Mouse (Mus musculus): ENCODE measurements around the gene Gm26558. TPM values are rescaled to one million over a fixed set of nuclear protein-coding genes. Genes with fewer than 3 reads are reported as not detected.

Gm26558 gene
- polyA plus RNA-seq, 1 experiment = 3.3 TPM

DNA sequence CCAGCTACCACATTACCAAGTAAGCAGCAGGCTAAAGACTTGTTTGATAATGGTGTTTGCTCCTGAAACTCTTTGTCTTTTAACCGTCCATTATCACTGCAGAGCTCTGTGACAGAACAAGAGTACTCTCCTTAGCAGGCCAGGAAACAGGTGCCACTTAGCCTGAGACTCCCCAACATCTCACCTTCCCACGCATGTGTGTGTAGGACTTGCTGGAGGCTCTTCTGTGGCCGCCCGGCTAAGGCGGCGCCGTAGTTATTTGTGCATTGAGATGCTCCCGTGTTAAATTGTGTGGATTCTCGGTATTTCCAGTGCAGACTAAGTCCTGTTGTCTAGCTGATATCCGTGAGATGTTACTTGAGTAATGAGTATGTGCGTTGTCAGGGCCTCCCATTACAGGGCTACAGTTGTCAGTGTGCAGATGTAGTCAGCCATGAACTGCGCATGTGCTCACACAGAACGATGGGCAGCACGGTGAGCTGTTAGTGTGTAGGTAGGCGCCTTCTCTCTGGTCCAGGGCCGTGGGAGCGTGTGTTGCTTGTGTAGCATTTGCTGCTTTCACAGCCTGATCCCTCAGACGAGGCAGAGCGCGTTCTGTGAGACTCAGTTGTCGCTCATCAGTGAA, 26.7 kb upstream of the Gm26558 start:
- TF ChIP-seq POLR2AphosphoS2 (IDR thresholded peaks at IDR 0.05; ENCODE audit: insufficient read length, low read depth) (peak; percentile 20), CEBPB (IDR thresholded peaks at IDR 0.05; ENCODE audit: insufficient read depth, poor library complexity, severe bottlenecking) (no peak), REST (IDR thresholded peaks at IDR 0.05; ENCODE audit: insufficient read depth, insufficient read length) (no peak), TCF3 (IDR thresholded peaks at IDR 0.05; ENCODE audit: insufficient read length, low read depth) (no peak)
- Histone ChIP-seq H3ac (ENCODE audit: control insufficient read depth, insufficient read length) (no peak overlapping the region), H3K4me2 (ENCODE audit: low read depth) (no peak overlapping the region), H3K79me2 (ENCODE audit: control insufficient read depth, insufficient read depth) (no peaks in the 10 kb centered on the region), H3K4me3 (no peak overlapping the region), H3K27me3 (ENCODE audit: control insufficient read depth, insufficient read depth, insufficient read length) (no peaks in the 10 kb centered on the region), H3K36me3 (ENCODE audit: control insufficient read depth, insufficient read depth) (peaks cover 45% of the 10 kb centered on the region)

DNA sequence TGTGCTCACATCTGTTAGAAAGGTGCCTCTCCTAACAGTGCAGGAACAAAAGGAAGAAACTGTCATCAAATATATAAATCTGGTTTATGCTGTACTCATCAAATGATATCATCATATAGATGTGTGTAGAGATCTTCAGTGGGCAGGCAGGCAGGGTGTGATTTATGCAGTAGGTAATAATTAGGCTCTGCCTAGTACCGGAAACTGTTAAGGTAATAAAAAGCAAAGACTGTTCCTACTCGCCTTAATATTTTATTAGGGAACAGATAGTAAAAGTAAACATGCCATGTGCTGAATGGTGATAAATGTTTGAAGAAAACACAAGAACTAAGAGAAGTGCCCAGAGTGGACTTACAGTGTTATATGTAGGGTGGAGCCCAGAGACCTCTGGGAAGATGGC, 20.4 kb upstream of the Gm26558 start:
- no peak overlapping the region for H3K4me2 ChIP-seq (ENCODE audit: low read depth)
- TF ChIP-seq TCF3 (IDR thresholded peaks at IDR 0.05; ENCODE audit: insufficient read length, low read depth) (no peak), MYOD1 (IDR thresholded peaks at IDR 0.05; ENCODE audit: control insufficient read depth in 1 of 3, insufficient read length in 2 of 3, low read depth in 2 of 3) (no peak), SRF (IDR thresholded peaks at IDR 0.05; ENCODE audit: control insufficient read depth, insufficient read length, low read depth) (no peak), MYOG (IDR thresholded peaks at IDR 0.05; ENCODE audit: control insufficient read depth in 1 of 3, insufficient read depth in 1 of 3, insufficient read length in 2 of 3, low read depth in 2 of 3) (no peak)
- no peaks in the 10 kb centered on the region for H3K79me2 ChIP-seq (ENCODE audit: control insufficient read depth, insufficient read depth)
- no peak overlapping the region for H3K4me3 ChIP-seq
- peaks cover 53% of the 10 kb centered on the region for H3K36me3 ChIP-seq (ENCODE audit: control insufficient read depth, insufficient read depth)
- H3ac ChIP-seq (ENCODE audit: control insufficient read depth, insufficient read length) = no peak overlapping the region
- H3K27me3 ChIP-seq (ENCODE audit: control insufficient read depth, insufficient read depth, insufficient read length) = no peaks in the 10 kb centered on the region

DNA sequence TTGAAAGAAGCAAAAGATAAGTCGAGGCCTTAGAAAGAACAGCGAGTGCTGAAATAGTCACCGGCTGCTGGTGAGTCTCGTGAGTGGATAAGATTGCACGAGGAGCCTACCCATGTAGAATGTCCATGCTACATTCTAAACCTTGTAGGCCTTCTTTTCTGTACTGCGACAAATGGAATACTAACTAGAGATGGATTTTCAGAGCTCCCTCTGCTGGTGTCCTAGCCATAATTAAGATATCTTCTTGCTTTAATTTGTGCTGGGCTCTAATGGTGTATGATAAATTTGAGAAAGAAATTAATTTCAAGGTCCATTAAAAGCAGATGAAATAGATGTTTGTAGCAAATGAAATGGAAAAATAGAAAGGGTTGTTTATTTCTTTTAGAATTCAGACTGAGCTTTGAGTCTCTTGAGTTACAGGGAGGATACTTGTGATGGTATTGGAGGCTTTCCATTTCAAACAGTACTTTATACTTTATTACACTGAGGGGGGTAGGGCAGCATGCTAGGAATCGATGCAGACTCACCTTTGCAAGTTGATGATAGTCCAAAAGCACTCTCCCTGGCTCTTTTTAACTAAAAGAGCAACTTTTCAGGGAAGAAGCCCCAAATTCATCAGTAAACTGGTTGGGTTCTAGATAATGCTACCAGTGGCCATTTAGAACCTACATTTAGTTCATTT, 11.7 kb upstream of the Gm26558 start:
- Histone ChIP-seq H3K4me2 (ENCODE audit: low read depth) (no peak overlapping the region), H3ac (ENCODE audit: control insufficient read depth, insufficient read length) (no peak overlapping the region), H3K79me2 (ENCODE audit: control insufficient read depth, insufficient read depth) (peaks cover 69% of the 10 kb centered on the region), H3K36me3 (ENCODE audit: control insufficient read depth, insufficient read depth) (peaks cover 6% of the 10 kb centered on the region), H3K4me3 (no peak overlapping the region), H3K27me3 (ENCODE audit: control insufficient read depth, insufficient read depth, insufficient read length) (no peaks in the 10 kb centered on the region)
- no peak for TF ChIP-seq MAX (IDR thresholded peaks at IDR 0.05; ENCODE audit: low read depth)
- TF ChIP-seq SRF (IDR thresholded peaks at IDR 0.05; ENCODE audit: control insufficient read depth, insufficient read length, low read depth) = no peak
- TF ChIP-seq MYOG (IDR thresholded peaks at IDR 0.05; ENCODE audit: control insufficient read depth in 1 of 3, insufficient read depth in 1 of 3, insufficient read length in 2 of 3, low read depth in 2 of 3) = no peak
- TF ChIP-seq TCF12 (IDR thresholded peaks at IDR 0.05; ENCODE audit: insufficient read depth, poor library complexity, severe bottlenecking) = no peak
- TF ChIP-seq MYOD1 (IDR thresholded peaks at IDR 0.05; ENCODE audit: control insufficient read depth in 1 of 3, insufficient read length in 2 of 3, low read depth in 2 of 3) = no peak
- TF ChIP-seq REST (IDR thresholded peaks at IDR 0.05; ENCODE audit: insufficient read depth, insufficient read length) = no peak
- TF ChIP-seq POLR2AphosphoS2 (IDR thresholded peaks at IDR 0.05; ENCODE audit: insufficient read length, low read depth) = no peak
- no peak for TF ChIP-seq USF1 (IDR thresholded peaks at IDR 0.05; ENCODE audit: low read depth)
- no peak for TF ChIP-seq TCF3 (IDR thresholded peaks at IDR 0.05; ENCODE audit: insufficient read length, low read depth)
- TF ChIP-seq POLR2A (IDR thresholded peaks at IDR 0.05; ENCODE audit: insufficient read length, low read depth) = no peak
- no peak for TF ChIP-seq E2F4 (IDR thresholded peaks at IDR 0.05; ENCODE audit: insufficient read depth)
- TF ChIP-seq CEBPB (IDR thresholded peaks at IDR 0.05; ENCODE audit: insufficient read depth, poor library complexity, severe bottlenecking) = no peak

DNA sequence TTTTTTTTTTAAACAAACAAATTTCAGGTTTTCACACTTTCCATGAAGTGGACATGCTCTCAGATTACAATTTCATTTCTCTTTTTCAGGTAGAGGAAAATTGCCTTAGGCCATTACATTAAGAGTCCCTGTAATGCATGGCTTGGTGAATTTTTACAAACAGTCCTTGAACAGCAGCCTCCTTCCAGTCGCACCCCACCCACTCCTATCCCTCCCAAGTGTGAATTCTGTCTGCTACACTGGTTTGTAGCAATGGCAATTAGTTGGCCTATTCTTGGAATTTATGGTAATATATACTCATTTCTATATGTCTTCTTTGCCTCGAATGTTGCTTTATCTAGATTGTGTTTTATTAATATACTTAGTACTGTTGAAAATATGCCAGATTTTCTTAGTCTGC, 10.6 kb upstream of the Gm26558 start:
- Histone ChIP-seq H3K4me2 (ENCODE audit: low read depth) (no peak overlapping the region), H3K79me2 (ENCODE audit: control insufficient read depth, insufficient read depth) (peaks cover 80% of the 10 kb centered on the region), H3K36me3 (ENCODE audit: control insufficient read depth, insufficient read depth) (no peaks in the 10 kb centered on the region), H3K27me3 (ENCODE audit: control insufficient read depth, insufficient read depth, insufficient read length) (no peaks in the 10 kb centered on the region), H3K4me3 (no peak overlapping the region), H3ac (ENCODE audit: control insufficient read depth, insufficient read length) (no peak overlapping the region)
- no peak for TF ChIP-seq TCF12 (IDR thresholded peaks at IDR 0.05; ENCODE audit: insufficient read depth, poor library complexity, severe bottlenecking)
- TF ChIP-seq E2F4 (IDR thresholded peaks at IDR 0.05; ENCODE audit: insufficient read depth) = no peak
- no peak for TF ChIP-seq POLR2A (IDR thresholded peaks at IDR 0.05; ENCODE audit: insufficient read length, low read depth)
- TF ChIP-seq REST (IDR thresholded peaks at IDR 0.05; ENCODE audit: insufficient read depth, insufficient read length) = no peak
- no peak for TF ChIP-seq TCF3 (IDR thresholded peaks at IDR 0.05; ENCODE audit: insufficient read length, low read depth)
- no peak for TF ChIP-seq SRF (IDR thresholded peaks at IDR 0.05; ENCODE audit: control insufficient read depth, insufficient read length, low read depth)
- TF ChIP-seq POLR2AphosphoS2 (IDR thresholded peaks at IDR 0.05; ENCODE audit: insufficient read length, low read depth) = no peak
- TF ChIP-seq MYOD1 (IDR thresholded peaks at IDR 0.05; ENCODE audit: control insufficient read depth in 1 of 3, insufficient read length in 2 of 3, low read depth in 2 of 3) = no peak
- TF ChIP-seq USF1 (IDR thresholded peaks at IDR 0.05; ENCODE audit: low read depth) = no peak
- TF ChIP-seq MAX (IDR thresholded peaks at IDR 0.05; ENCODE audit: low read depth) = no peak

DNA sequence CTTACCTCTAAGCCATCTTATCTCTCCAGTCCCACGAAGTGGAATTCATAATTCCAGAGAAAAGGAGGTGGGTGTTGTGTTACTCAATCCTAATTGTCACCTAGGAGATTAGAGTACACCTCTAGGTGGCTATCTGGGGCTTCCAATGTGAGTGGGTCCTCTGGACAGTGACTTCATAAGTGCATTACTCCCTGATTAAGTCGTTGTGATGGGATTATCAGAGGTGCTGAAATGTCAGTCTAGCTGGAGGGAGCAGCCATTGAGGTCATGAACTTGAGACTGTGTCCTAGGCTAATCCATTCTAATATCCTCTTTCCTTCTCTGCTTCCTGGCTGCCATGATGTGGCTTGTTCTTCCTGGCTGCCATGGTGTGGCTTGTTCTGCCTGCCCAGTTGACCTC, 8.0 kb upstream of the Gm26558 start:
- no peak overlapping the region for H3K4me3 ChIP-seq

More for the DNA sequence above, 8.0 kb upstream of the Gm26558 start:
- no peak overlapping the region for H3K4me2 ChIP-seq (ENCODE audit: low read depth)
- H3ac ChIP-seq (ENCODE audit: control insufficient read depth, insufficient read length) = no peak overlapping the region
- TF ChIP-seq MYOD1 (IDR thresholded peaks at IDR 0.05; ENCODE audit: control insufficient read depth in 1 of 3, insufficient read length in 2 of 3, low read depth in 2 of 3) (no peak), MYOG (IDR thresholded peaks at IDR 0.05; ENCODE audit: control insufficient read depth in 1 of 3, insufficient read depth in 1 of 3, insufficient read length in 2 of 3, low read depth in 2 of 3) (no peak), REST (IDR thresholded peaks at IDR 0.05; ENCODE audit: insufficient read depth, insufficient read length) (no peak), CEBPB (IDR thresholded peaks at IDR 0.05; ENCODE audit: insufficient read depth, poor library complexity, severe bottlenecking) (no peak), E2F4 (IDR thresholded peaks at IDR 0.05; ENCODE audit: insufficient read depth) (no peak), MAX (IDR thresholded peaks at IDR 0.05; ENCODE audit: low read depth) (no peak), TCF3 (IDR thresholded peaks at IDR 0.05; ENCODE audit: insufficient read length, low read depth) (no peak), POLR2AphosphoS2 (IDR thresholded peaks at IDR 0.05; ENCODE audit: insufficient read length, low read depth) (no peak), USF1 (IDR thresholded peaks at IDR 0.05; ENCODE audit: low read depth) (no peak), POLR2A (IDR thresholded peaks at IDR 0.05; ENCODE audit: insufficient read length, low read depth) (no peak), TCF12 (IDR thresholded peaks at IDR 0.05; ENCODE audit: insufficient read depth, poor library complexity, severe bottlenecking) (no peak), SRF (IDR thresholded peaks at IDR 0.05; ENCODE audit: control insufficient read depth, insufficient read length, low read depth) (no peak)
- peaks cover 97% of the 10 kb centered on the region for H3K79me2 ChIP-seq (ENCODE audit: control insufficient read depth, insufficient read depth)
- H3K27me3 ChIP-seq (ENCODE audit: control insufficient read depth, insufficient read depth, insufficient read length) = no peaks in the 10 kb centered on the region
- H3K36me3 ChIP-seq (ENCODE audit: control insufficient read depth, insufficient read depth) = no peaks in the 10 kb centered on the region

Data from myocyte (in vitro differentiated cells).